Mouse (Mus musculus): ENCODE measurements around the gene Zbtb7b. TPM values are rescaled to one million over a fixed set of nuclear protein-coding genes. Genes with fewer than 3 reads are reported as not detected.
"Not testable (repeated sequence)": the region's sequence is repeated elsewhere in the genome, so short reads cannot be mapped to it uniquely, and the experiment has no call there.

Gene Zbtb7b
- total and polyA plus RNA-seq, 2 experiments from 2014 or later, result 0.75 to 4.9 TPM

DNA sequence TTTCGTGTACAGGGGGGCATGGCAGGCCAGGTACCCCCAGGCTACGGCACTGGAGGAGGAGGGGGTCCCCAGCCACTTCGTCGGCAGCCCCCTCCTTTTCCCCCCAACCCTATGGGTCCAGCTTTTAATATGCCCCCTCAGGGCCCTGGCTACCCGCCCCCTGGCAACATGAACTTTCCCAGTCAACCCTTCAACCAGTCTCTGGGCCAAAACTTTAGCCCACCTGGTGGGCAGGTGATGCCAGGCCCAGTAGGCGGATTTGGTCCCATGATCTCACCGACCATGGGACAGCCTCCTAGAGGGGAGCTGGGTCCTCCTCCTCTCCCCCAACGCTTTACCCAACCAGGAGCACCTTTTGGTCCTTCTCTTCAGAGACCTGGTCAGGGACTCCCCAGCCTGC, 38.0 kb upstream of the Zbtb7b start:
- Histone ChIP-seq H3K36me3 (ENCODE audit: insufficient read depth) (peaks cover 24% of the 10 kb centered on the region), H3K9me3 (ENCODE audit: low read length) (no peaks in the 10 kb centered on the region), H3K27me3 (ENCODE audit: insufficient read depth, low read length) (no peaks in the 10 kb centered on the region), H3K4me1 (ENCODE audit: insufficient read depth) (peaks cover 8% of the 10 kb centered on the region), H3K27ac (ENCODE audit: low read depth, low read length) (no peak overlapping the region), H3K4me3 (ENCODE audit: low read depth, low read length) (no peak overlapping the region), H3K4me2 (ENCODE audit: low read depth) (no peak overlapping the region), H3K9ac (no peak overlapping the region)
- no peak for DNase-seq
- no peak for TF ChIP-seq CTCF (IDR thresholded peaks at IDR 0.05; ENCODE audit: low read depth)
- 89% methylated on average over 8 of the region's 8 CpGs for WGBS
- ATAC-seq, result no peak

DNA sequence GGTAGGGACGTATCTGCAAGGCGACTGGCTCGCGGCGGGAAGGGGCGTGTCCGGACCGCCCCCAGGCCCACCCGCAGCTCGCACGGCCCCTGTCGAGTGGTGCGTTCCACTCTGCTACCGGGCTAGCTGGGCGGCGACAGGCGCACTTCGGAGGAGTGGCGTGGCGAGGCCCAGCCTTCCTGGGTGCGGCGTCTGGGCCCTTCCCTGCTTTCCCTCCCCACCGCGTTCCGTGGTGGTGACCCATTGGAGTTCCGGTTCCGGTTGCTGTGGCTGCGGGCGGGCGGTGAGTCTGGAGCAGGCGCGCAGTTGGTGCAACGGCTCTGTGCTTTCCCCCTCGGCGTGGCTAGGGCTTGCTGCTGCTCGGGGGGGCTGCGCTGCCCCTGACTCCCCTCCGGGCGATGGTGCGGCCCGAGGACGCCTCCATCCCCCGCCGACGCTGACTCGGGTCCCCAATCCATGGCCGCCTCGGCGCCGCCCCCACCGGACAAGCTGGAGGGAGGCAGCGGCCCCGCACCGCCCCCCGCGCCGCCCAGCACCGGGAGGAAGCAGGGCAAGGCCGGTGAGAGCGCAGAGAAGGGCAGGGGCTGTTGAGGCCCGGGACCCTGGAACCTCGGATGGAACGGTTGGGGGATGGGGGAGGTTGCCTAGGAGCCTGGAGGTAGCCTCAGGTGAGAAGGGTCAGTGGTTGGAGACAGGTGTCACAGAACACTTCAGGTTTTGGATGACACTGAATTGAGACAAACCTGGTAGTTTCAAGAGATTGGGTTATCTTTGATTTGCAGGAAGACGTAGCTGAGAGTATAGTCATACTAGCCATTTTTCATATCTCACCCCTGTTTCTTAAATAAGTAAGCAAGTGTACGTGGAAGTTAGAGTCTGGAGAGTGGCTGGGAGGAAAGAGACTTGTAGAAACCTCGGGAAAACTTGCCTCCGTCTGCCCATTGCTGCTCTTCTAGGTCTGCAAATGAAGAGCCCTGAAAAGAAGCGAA, 35.9 kb upstream of the Zbtb7b start, which contains the start of gene Pygo2:
Gene Pygo2, plus strand, starts transcription at position 44 of the 989 bp plus-strand sequence.
- peaks cover 8% of the 10 kb centered on the region for H3K4me1 ChIP-seq (ENCODE audit: insufficient read depth)
- DNase-seq, result peak; percentile 96
- H3K4me2 ChIP-seq (ENCODE audit: low read depth), result peak within 1 kb of the TSS; percentile 85
- no peaks in the 10 kb centered on the region for H3K9me3 ChIP-seq (ENCODE audit: low read length)
- H3K4me3 ChIP-seq (ENCODE audit: low read depth, low read length), result peak within 1 kb of the TSS; percentile 70
- ATAC-seq, result peak; percentile 99
- no peaks in the 10 kb centered on the region for H3K27me3 ChIP-seq (ENCODE audit: insufficient read depth, low read length)
- H3K36me3 ChIP-seq (ENCODE audit: insufficient read depth), result peaks cover 24% of the 10 kb centered on the region
- no peak; the same call in 1 of the 2 replicates for TF ChIP-seq CTCF (IDR thresholded peaks at IDR 0.05; ENCODE audit: low read depth)
- H3K9ac ChIP-seq, result peak within 1 kb of the TSS; percentile 82
- 4% methylated on average over 66 of the region's 68 CpGs for WGBS
- H3K27ac ChIP-seq (ENCODE audit: low read depth, low read length), result peak within 1 kb of the TSS; percentile 90

GRCm38 (mm10) chr3:89429021-89429420, 34.4 kb upstream of the Zbtb7b start:
- not testable (repeated sequence) for DNase-seq; H3K27ac ChIP-seq (ENCODE audit: low read depth, low read length); H3K9me3 ChIP-seq (ENCODE audit: low read length); H3K4me3 ChIP-seq (ENCODE audit: low read depth, low read length); H3K27me3 ChIP-seq (ENCODE audit: insufficient read depth, low read length); H3K9ac ChIP-seq; H3K4me1 ChIP-seq (ENCODE audit: insufficient read depth); ATAC-seq; H3K4me2 ChIP-seq (ENCODE audit: low read depth)
- 95% methylated on average over 7 of the region's 7 CpGs for WGBS
- peaks cover 17% of the 10 kb centered on the region for H3K36me3 ChIP-seq (ENCODE audit: insufficient read depth)

DNA sequence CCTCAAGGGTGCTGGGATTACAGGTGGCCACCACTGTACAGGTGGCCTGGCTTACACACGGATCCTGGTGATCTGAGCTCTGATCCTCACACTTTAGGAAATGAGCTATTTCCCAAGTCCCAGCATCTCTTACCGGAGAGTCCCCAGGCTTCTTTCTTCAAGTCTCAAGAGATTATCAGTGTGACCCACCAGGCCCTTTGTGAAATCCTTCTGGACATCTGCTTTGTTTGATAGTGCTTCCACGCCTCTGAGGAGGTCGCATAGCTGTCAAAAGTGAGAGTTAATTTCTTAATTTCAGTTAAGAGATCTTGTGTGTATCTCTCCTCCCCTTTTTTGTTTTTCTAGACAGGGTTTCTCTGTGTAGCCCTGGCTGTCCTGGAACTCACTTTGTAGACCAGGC, 31.3 kb upstream of the Zbtb7b start:
- no peak overlapping the region for H3K4me3 ChIP-seq (ENCODE audit: low read depth, low read length)
- H3K27me3 ChIP-seq (ENCODE audit: insufficient read depth, low read length), result no peaks in the 10 kb centered on the region
- ATAC-seq, result no peak
- no peak for DNase-seq
- 92% methylated on average over 4 of the region's 4 CpGs for WGBS
- peaks cover 2% of the 10 kb centered on the region; the same call in 1 of the 2 replicates for H3K36me3 ChIP-seq (ENCODE audit: insufficient read depth)
- H3K4me2 ChIP-seq (ENCODE audit: low read depth), result no peak overlapping the region
- H3K4me1 ChIP-seq (ENCODE audit: insufficient read depth), result 0 out of 2 replicates have a peak, but pooled peaks cover 1% of the 10 kb centered on the region
- H3K9ac ChIP-seq, result no peak overlapping the region
- no peaks in the 10 kb centered on the region for H3K9me3 ChIP-seq (ENCODE audit: low read length)
- H3K27ac ChIP-seq (ENCODE audit: low read depth, low read length), result no peak overlapping the region
- TF ChIP-seq CTCF (IDR thresholded peaks at IDR 0.05; ENCODE audit: low read depth), result no peak

GRCm38 (mm10) chr3:89425141-89425525, 30.6 kb upstream of the Zbtb7b start:
- no peaks in the 10 kb centered on the region for H3K27me3 ChIP-seq (ENCODE audit: insufficient read depth, low read length)
- DNase-seq (no peak), ATAC-seq (no peak)
- H3K4me2 ChIP-seq (ENCODE audit: low read depth), result no peak overlapping the region
- no peak for TF ChIP-seq CTCF (IDR thresholded peaks at IDR 0.05; ENCODE audit: low read depth)
- no peak overlapping the region for H3K27ac ChIP-seq (ENCODE audit: low read depth, low read length)
- no peaks in the 10 kb centered on the region for H3K9me3 ChIP-seq (ENCODE audit: low read length)
- H3K4me3 ChIP-seq (ENCODE audit: low read depth, low read length), result no peak overlapping the region
- H3K4me1 ChIP-seq (ENCODE audit: insufficient read depth), result no peaks in the 10 kb centered on the region
- peaks cover 2% of the 10 kb centered on the region; the same call in 1 of the 2 replicates for H3K36me3 ChIP-seq (ENCODE audit: insufficient read depth)
- WGBS, result 91% methylated on average over 5 of the region's 5 CpGs
- no peak overlapping the region for H3K9ac ChIP-seq

DNA sequence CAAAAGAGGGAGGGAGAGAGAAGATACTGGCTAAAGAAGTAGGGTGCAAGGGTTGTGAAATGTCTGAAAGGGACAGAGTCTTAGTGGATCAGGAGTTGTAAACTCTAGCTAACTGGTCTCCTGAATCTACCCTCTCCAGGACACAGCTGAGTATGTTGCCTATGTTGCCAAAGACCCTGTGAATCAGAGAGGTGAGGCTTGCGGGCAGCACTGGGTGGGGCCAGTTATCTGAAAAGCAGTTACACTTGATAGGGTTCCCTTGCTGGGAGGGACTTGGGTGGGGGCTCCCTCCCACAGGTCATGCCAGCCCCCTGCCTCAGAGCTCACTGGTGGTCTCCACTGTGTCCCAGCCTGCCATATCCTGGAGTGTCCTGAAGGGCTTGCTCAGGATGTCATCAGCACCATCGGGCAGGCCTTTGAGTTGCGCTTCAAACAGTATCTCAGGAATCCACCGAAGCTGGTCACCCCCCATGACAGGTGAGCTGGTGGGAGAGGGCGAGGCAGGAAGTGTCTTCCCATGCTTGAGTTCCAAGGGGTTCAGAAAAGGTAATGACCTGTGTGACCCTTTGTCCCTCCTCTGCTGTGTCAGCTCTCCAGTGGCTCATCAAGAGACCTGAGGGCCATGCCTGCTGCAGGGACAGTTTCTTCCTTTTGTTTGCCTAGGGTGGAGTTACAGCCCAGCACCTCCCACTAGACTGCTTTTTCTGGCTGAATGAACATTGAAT, 30.0 kb upstream of the Zbtb7b start:
- no peak overlapping the region for H3K9ac ChIP-seq
- no peak overlapping the region for H3K4me2 ChIP-seq (ENCODE audit: low read depth)
- peaks cover 2% of the 10 kb centered on the region for H3K4me1 ChIP-seq (ENCODE audit: insufficient read depth)
- DNase-seq, result no peak
- no peak for ATAC-seq
- H3K4me3 ChIP-seq (ENCODE audit: low read depth, low read length), result no peak overlapping the region
- peaks cover 2% of the 10 kb centered on the region; the same call in 1 of the 2 replicates for H3K36me3 ChIP-seq (ENCODE audit: insufficient read depth)
- H3K9me3 ChIP-seq (ENCODE audit: low read length), result no peaks in the 10 kb centered on the region
- TF ChIP-seq CTCF (IDR thresholded peaks at IDR 0.05; ENCODE audit: low read depth), result no peak
- WGBS, result 95% methylated on average over 5 of the region's 5 CpGs
- no peak overlapping the region for H3K27ac ChIP-seq (ENCODE audit: low read depth, low read length)
- no peaks in the 10 kb centered on the region for H3K27me3 ChIP-seq (ENCODE audit: insufficient read depth, low read length)
